Mouse (Mus musculus) heart, adult 2 months (tissue): ENCODE data around the gene Tnk2.

ENCODE experiments used
- CTCF ChIP-seq: fragments of 200-600 bp; IDR thresholded peaks from 2 replicates; pipeline ENCODE4 v1.8.1; 2022; ENCODE audit warnings: antibody characterized with exemption, mild to moderate bottlenecking, moderate library complexity
- POLR2A ChIP-seq: fragments of 200-500 bp; IDR thresholded peaks from 2 replicates; pipeline ENCODE4 v1.6.1; 2011; ENCODE audit warnings: mild to moderate bottlenecking, low read depth, low read length, control low read depth; ENCODE audit not compliant: insufficient read depth

GRCm38 (mm10) chr16:32599151-32599550, 44.5 kb upstream of the Tnk2 start:
- no peak for TF ChIP-seq CTCF
- TF ChIP-seq POLR2A = no peak
